10 mouse cellular contexts compared by ENCODE assay signal in the genomic region with DNA sequence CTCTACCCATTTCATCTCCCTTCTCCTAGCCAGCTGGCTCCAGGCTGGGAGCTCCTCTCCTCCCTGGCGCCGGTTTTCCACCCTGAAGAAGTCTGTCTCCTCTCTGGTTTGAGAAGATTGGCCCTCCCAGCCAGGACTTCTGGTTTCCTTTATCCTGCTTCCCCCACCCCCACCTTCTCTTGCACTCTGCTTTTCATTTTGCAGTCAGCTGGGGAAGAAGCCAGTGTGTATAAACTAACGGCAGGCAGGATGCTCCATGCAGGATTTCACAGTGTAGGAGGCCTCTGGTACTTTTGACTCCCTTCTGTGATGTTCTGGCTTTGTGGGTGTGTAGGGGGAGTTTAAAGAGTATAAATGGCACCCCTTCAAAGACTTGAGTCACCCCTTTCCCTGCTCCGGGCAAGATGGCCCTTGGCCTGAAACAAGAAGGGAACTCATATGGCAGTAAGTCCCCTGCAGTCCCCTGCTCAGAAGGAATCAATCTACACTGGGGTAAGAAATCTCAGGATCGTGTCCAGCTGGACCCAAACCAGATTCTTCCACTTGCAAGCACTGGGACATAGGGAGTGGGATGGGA. TPM values are rescaled to one million over a fixed set of nuclear protein-coding genes. Genes with fewer than 3 reads are reported as not detected.
DNase-seq lines count a peak whose midpoint lies in the region; ATAC-seq and TF ChIP-seq lines count a peak whose summit lies in the region.
"Had no signal": no experiment of that assay in that cellular context is flagged by ENCODE, and none has a peak within 500 bp of the region (broad histone marks: within the 10 kb centered on the region; RNA-seq: fewer than 3 reads in every experiment).

No protein-coding gene starts in this region.

- no peak for TF ChIP-seq POLR2A in thymus, adult 2 months (IDR thresholded peaks at IDR 0.05; ENCODE audit: control insufficient read depth, extremely low read depth, insufficient read depth, low read length, poor library complexity)

- WGBS in neural tube, embryonic 12.5 days = 68% methylated on average over 5 of the region's 5 CpGs
- WGBS in neural tube, embryonic 15.5 days = 72% methylated on average over 5 of the region's 5 CpGs
- WGBS in intestine, embryonic 15.5 days = 28% methylated on average over 5 of the region's 5 CpGs
- WGBS in stomach, postnatal 0 days = 39% methylated on average over 5 of the region's 5 CpGs
- 93% methylated on average over 5 of the region's 5 CpGs for WGBS in thymus, adult 2 months

- H3K4me3 ChIP-seq in neural tube, embryonic 12.5 days = no peak overlapping the region
- no peak overlapping the region for H3K4me3 ChIP-seq in neural tube, embryonic 15.5 days (replicated peaks)
- no peak overlapping the region for H3K4me3 ChIP-seq in intestine, embryonic 15.5 days (replicated peaks)
- H3K4me3 ChIP-seq in stomach, postnatal 0 days (ENCODE audit: low read depth, low read length) = no peak overlapping the region
- H3K4me3 ChIP-seq in thymus, adult 2 months (ENCODE audit: control insufficient read depth, insufficient read depth, low read length) = no peak overlapping the region
- H3K4me3 ChIP-seq: forebrain, embryonic 13.5 days had no signal

- ATAC-seq in neural tube, embryonic 12.5 days (ENCODE audit: low FRiP score, low read depth) = no peak
- ATAC-seq in neural tube, embryonic 15.5 days (ENCODE audit: low FRiP score) = no peak
- peak; percentile 68 for ATAC-seq in intestine, embryonic 15.5 days
- no peak for ATAC-seq in stomach, postnatal 0 days (ENCODE audit: low FRiP score, low TSS enrichment)
- ATAC-seq: forebrain, embryonic 13.5 days had no signal

- 0 out of 2 replicates have a peak overlapping the region, but pooled peaks have one; percentile 3 for H3K9ac ChIP-seq in neural tube, embryonic 12.5 days
- no peak overlapping the region for H3K9ac ChIP-seq in neural tube, embryonic 15.5 days (replicated peaks)
- no peak overlapping the region for H3K9ac ChIP-seq in intestine, embryonic 15.5 days
- H3K9ac ChIP-seq in stomach, postnatal 0 days (ENCODE audit: low read length) = peak overlapping the region; percentile 18; the same call in 1 of the 2 replicates
- H3K9ac ChIP-seq: forebrain, embryonic 13.5 days had no signal

- H3K36me3 ChIP-seq in neural tube, embryonic 12.5 days = no peaks in the 10 kb centered on the region
- H3K36me3 ChIP-seq in neural tube, embryonic 15.5 days = no peaks in the 10 kb centered on the region
- H3K36me3 ChIP-seq in intestine, embryonic 15.5 days = no peaks in the 10 kb centered on the region
- H3K36me3 ChIP-seq in stomach, postnatal 0 days (ENCODE audit: control insufficient read depth, insufficient read depth, low read length) = no peaks in the 10 kb centered on the region
- H3K36me3 ChIP-seq in thymus, adult 2 months (ENCODE audit: control insufficient read depth, insufficient read depth, low read length) = no peaks in the 10 kb centered on the region

- no peak for TF ChIP-seq CTCF in stomach, postnatal 0 days (IDR thresholded peaks at IDR 0.05; ENCODE audit: low read depth)
- no peak for TF ChIP-seq CTCF in thymus, adult 2 months (IDR thresholded peaks at IDR 0.05; ENCODE audit: borderline replicate concordance, control insufficient read depth, extremely low read depth, insufficient read depth, low read length, poor library complexity)

- TF ChIP-seq EP300 in stomach, postnatal 0 days (optimal IDR thresholded peaks at IDR 0.05) = no peak

- intact Hi-C loops in gastrocnemius, postnatal 14 days (cut with DNase I; ENCODE audit: low total_unique reads) = no loop called here
- intact Hi-C loops in gastrocnemius, postnatal 36 days (cut with DNase I) = no loop called here

- no peaks in the 10 kb centered on the region for H3K9me3 ChIP-seq in neural tube, embryonic 12.5 days
- H3K9me3 ChIP-seq in neural tube, embryonic 15.5 days (replicated peaks) = no peaks in the 10 kb centered on the region
- H3K9me3 ChIP-seq in intestine, embryonic 15.5 days = no peaks in the 10 kb centered on the region
- no peaks in the 10 kb centered on the region for H3K9me3 ChIP-seq in stomach, postnatal 0 days (ENCODE audit: control insufficient read depth, low read length)
- H3K9me3 ChIP-seq: forebrain, embryonic 13.5 days had no signal

- H3K4me2 ChIP-seq in neural tube, embryonic 12.5 days (replicated peaks) = no peak overlapping the region
- H3K4me2 ChIP-seq in neural tube, embryonic 15.5 days = no peak overlapping the region
- H3K4me2 ChIP-seq in intestine, embryonic 15.5 days (replicated peaks) = no peak overlapping the region
- H3K4me2 ChIP-seq in stomach, postnatal 0 days (replicated peaks; ENCODE audit: low read depth) = no peak overlapping the region
- H3K4me2 ChIP-seq: forebrain, embryonic 13.5 days had no signal

- DNase-seq in gastrocnemius, postnatal 14 days = peak; percentile 44
- DNase-seq in gastrocnemius, postnatal 36 days = no peak
- no peak for DNase-seq in stomach, postnatal 0 days (ENCODE audit: low spot score)
- no peak for DNase-seq in thymus, adult 2 months
- no peak for DNase-seq in cerebellum, adult 9-10 months
- DNase-seq: adrenal gland, postnatal 36 days had no signal

- no peak overlapping the region for H3K27ac ChIP-seq in neural tube, embryonic 12.5 days
- H3K27ac ChIP-seq in neural tube, embryonic 15.5 days (replicated peaks) = no peak overlapping the region
- peak overlapping the region; percentile 81 for H3K27ac ChIP-seq in intestine, embryonic 15.5 days
- peak overlapping the region; percentile 63 for H3K27ac ChIP-seq in stomach, postnatal 0 days (replicated peaks)
- H3K27ac ChIP-seq in thymus, adult 2 months (ENCODE audit: control insufficient read depth, insufficient read depth, low read length) = no peak overlapping the region
- H3K27ac ChIP-seq: forebrain, embryonic 13.5 days had no signal

- H3K27me3 ChIP-seq in neural tube, embryonic 12.5 days (replicated peaks) = no peaks in the 10 kb centered on the region
- H3K27me3 ChIP-seq in neural tube, embryonic 15.5 days (replicated peaks) = no peaks in the 10 kb centered on the region
- no peaks in the 10 kb centered on the region for H3K27me3 ChIP-seq in intestine, embryonic 15.5 days (replicated peaks)
- H3K27me3 ChIP-seq in stomach, postnatal 0 days (ENCODE audit: control insufficient read depth, insufficient read depth, low read length) = no peaks in the 10 kb centered on the region
- H3K27me3 ChIP-seq in thymus, adult 2 months (ENCODE audit: control insufficient read depth, insufficient read depth, low read length) = no peaks in the 10 kb centered on the region

- no peaks in the 10 kb centered on the region for H3K4me1 ChIP-seq in neural tube, embryonic 12.5 days
- no peaks in the 10 kb centered on the region for H3K4me1 ChIP-seq in neural tube, embryonic 15.5 days
- H3K4me1 ChIP-seq in intestine, embryonic 15.5 days (replicated peaks) = 0 out of 2 replicates have a peak, but pooled peaks cover 4% of the 10 kb centered on the region
- H3K4me1 ChIP-seq in stomach, postnatal 0 days (replicated peaks; ENCODE audit: control insufficient read depth, insufficient read depth) = no peaks in the 10 kb centered on the region
- H3K4me1 ChIP-seq in thymus, adult 2 months (replicated peaks; ENCODE audit: control insufficient read depth, insufficient read depth, low read length) = no peaks in the 10 kb centered on the region
- H3K4me1 ChIP-seq: forebrain, embryonic 13.5 days had no signal

RNA-seq across cellular contexts. Expression of a gene that starts 7.7 kb away (rescaled TPM):
- 10 to 100 TPM; 69.8 to 97.1 TPM for total RNA-seq in gastrocnemius, postnatal 14 days (2021)
- 10 to 100 TPM; 35.3 to 38.3 TPM for total RNA-seq in gastrocnemius, postnatal 36 days (2021)
- 73.4 and 79.4 TPM in 2 replicates for polyA plus RNA-seq in neural tube, embryonic 12.5 days (2016; fragmentation: Nextera tagmentation; extraction: Ambion mirVana)
- polyA plus RNA-seq in neural tube, embryonic 15.5 days (2015; fragmentation: Nextera tagmentation; extraction: Ambion mirVana) = 105 and 107 TPM in 2 replicates
- 98.5 and 114 TPM in 2 replicates for polyA plus RNA-seq in intestine, embryonic 15.5 days (2015; fragmentation: Nextera tagmentation; extraction: Ambion mirVana)
- polyA plus RNA-seq in stomach, postnatal 0 days (2015; fragmentation: Nextera tagmentation; extraction: Ambion mirVana) = 62.3 and 64.9 TPM in 2 replicates
- 13.5 and 20.5 TPM in 2 replicates for polyA plus RNA-seq in thymus, adult 2 months (2012; rRNA removed)

RNA-seq across cellular contexts. Expression of a gene that starts 11.9 kb away (rescaled TPM):
- total RNA-seq in gastrocnemius, postnatal 14 days (2021) = 10 to 100 TPM; 13.5 to 18.1 TPM
- 10 to 100 TPM; 20.5 to 23.8 TPM for total RNA-seq in gastrocnemius, postnatal 36 days (2021)
- polyA plus RNA-seq in neural tube, embryonic 12.5 days (2016; fragmentation: Nextera tagmentation; extraction: Ambion mirVana) = 14.1 and 14.3 TPM in 2 replicates
- 25.4 and 26.1 TPM in 2 replicates for polyA plus RNA-seq in neural tube, embryonic 15.5 days (2015; fragmentation: Nextera tagmentation; extraction: Ambion mirVana)
- 16.0 and 16.3 TPM in 2 replicates for polyA plus RNA-seq in intestine, embryonic 15.5 days (2015; fragmentation: Nextera tagmentation; extraction: Ambion mirVana)
- polyA plus RNA-seq in stomach, postnatal 0 days (2015; fragmentation: Nextera tagmentation; extraction: Ambion mirVana) = 8.1 and 9.4 TPM in 2 replicates
- polyA plus RNA-seq in thymus, adult 2 months (2012; rRNA removed) = 38.8 and 43.3 TPM in 2 replicates

RNA-seq across cellular contexts. Expression of a gene that starts 15.3 kb away (rescaled TPM):
- 10 to 100 TPM; 38.1 to 39.0 TPM for total RNA-seq in gastrocnemius, postnatal 14 days (2021)
- 10 to 100 TPM; 36.2 to 39.4 TPM for total RNA-seq in gastrocnemius, postnatal 36 days (2021)
- 101 and 103 TPM in 2 replicates for polyA plus RNA-seq in neural tube, embryonic 12.5 days (2016; fragmentation: Nextera tagmentation; extraction: Ambion mirVana)
- 123 and 128 TPM in 2 replicates for polyA plus RNA-seq in neural tube, embryonic 15.5 days (2015; fragmentation: Nextera tagmentation; extraction: Ambion mirVana)
- polyA plus RNA-seq in intestine, embryonic 15.5 days (2015; fragmentation: Nextera tagmentation; extraction: Ambion mirVana) = 135 and 142 TPM in 2 replicates
- polyA plus RNA-seq in stomach, postnatal 0 days (2015; fragmentation: Nextera tagmentation; extraction: Ambion mirVana) = 141 and 157 TPM in 2 replicates
- 88.3 and 92.6 TPM in 2 replicates for polyA plus RNA-seq in thymus, adult 2 months (2012; rRNA removed)

RNA-seq across cellular contexts. Expression of a gene that starts 22.2 kb away (rescaled TPM):
- total RNA-seq in gastrocnemius, postnatal 14 days (2021) = 1 to 10 TPM in 1 of 2 experiments, under 1 TPM in 1; 0.89 to 1.0 TPM
- under 1 TPM; 0.10 to 0.15 TPM for total RNA-seq in gastrocnemius, postnatal 36 days (2021)
- 6.2 and 7.5 TPM in 2 replicates for polyA plus RNA-seq in neural tube, embryonic 12.5 days (2016; fragmentation: Nextera tagmentation; extraction: Ambion mirVana)
- polyA plus RNA-seq in neural tube, embryonic 15.5 days (2015; fragmentation: Nextera tagmentation; extraction: Ambion mirVana) = 5.1 and 7.0 TPM in 2 replicates
- 12.3 and 12.7 TPM in 2 replicates for polyA plus RNA-seq in intestine, embryonic 15.5 days (2015; fragmentation: Nextera tagmentation; extraction: Ambion mirVana)
- 15.9 and 18.4 TPM in 2 replicates for polyA plus RNA-seq in stomach, postnatal 0 days (2015; fragmentation: Nextera tagmentation; extraction: Ambion mirVana)
- 1.2 TPM in 2 replicates for polyA plus RNA-seq in thymus, adult 2 months (2012; rRNA removed)

RNA-seq across cellular contexts. Expression of a gene that starts 40.7 kb away (rescaled TPM):
- under 1 TPM; 0.13 to 0.21 TPM for total RNA-seq in gastrocnemius, postnatal 14 days (2021)
- total RNA-seq in gastrocnemius, postnatal 36 days (2021) = under 1 TPM; 0.10 to 0.15 TPM
- polyA plus RNA-seq in neural tube, embryonic 12.5 days (2016; fragmentation: Nextera tagmentation; extraction: Ambion mirVana) = 1.1 and 1.3 TPM in 2 replicates
- polyA plus RNA-seq in neural tube, embryonic 15.5 days (2015; fragmentation: Nextera tagmentation; extraction: Ambion mirVana) = 0.77 and 0.80 TPM in 2 replicates
- polyA plus RNA-seq in intestine, embryonic 15.5 days (2015; fragmentation: Nextera tagmentation; extraction: Ambion mirVana) = 0.72 and 1.1 TPM in 2 replicates
- 0.30 and 0.33 TPM in 2 replicates for polyA plus RNA-seq in stomach, postnatal 0 days (2015; fragmentation: Nextera tagmentation; extraction: Ambion mirVana)
- polyA plus RNA-seq in thymus, adult 2 months (2012; rRNA removed) = 0.71 and 0.84 TPM in 2 replicates

Comparison
In these comparisons a context has a peak if more than half of its experiments do, and no peak if none do; other contexts are left out.
1. H3K9ac ChIP-seq: peak in neural tube, embryonic 12.5 days (single experiment) and stomach, postnatal 0 days (single experiment); none in neural tube, embryonic 15.5 days (single experiment) and intestine, embryonic 15.5 days (single experiment).
2. H3K27ac ChIP-seq: peak in intestine, embryonic 15.5 days (single experiment) and stomach, postnatal 0 days (single experiment); none in neural tube, embryonic 12.5 days (single experiment), neural tube, embryonic 15.5 days (single experiment) and thymus, adult 2 months (single experiment).